Mouse (Mus musculus): ENCODE results near the gene Slc5a2.

Gene Slc5a2

DNA sequence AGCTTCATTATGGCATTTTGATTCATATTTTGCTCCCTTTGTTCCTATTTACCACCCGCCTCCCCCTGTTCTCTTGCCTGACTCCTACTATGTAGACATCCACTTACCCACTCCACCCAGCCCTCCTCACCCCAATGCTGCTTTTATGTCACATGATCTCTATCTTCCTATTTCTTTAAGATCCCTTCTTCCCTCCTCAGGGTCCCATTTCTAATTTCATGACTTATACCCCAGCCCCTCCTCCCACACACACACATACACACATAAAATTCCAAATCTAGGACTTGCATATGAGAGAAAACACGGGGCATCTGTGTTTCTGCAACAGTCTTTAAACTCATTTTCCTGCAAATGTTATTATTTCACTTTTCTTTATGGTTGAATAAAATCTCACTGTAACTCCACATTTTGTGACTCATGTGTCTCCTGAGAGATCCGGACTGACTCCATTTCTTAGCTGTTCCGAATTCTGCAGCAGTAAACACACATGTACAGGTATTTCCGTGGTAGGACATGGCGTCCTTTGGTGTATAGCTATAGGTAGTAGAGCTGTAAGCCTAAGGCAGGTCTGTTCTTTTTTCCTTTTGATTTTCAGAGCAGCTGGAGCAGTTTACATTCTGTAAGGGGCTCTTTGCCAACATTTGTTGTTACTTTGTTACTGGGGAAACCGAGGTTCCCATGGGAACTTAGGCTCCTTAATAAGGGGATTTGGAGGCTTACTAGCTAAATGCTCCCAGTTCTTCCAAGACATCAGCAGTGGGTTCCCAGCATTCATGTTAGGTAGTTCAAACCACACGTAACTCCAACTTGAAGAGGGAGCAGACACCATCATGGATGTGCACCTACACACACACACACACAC lies 33.3 kb downstream of the Slc5a2 start:
- no peak for DNase-seq (ENCODE audit: low read depth, low spot score)

GRCm38 (mm10) chr7:128300952-128301351 lies 35.5 kb downstream of the Slc5a2 start:
- DNase-seq (ENCODE audit: low read depth, low spot score): no peak

GRCm38 (mm10) chr7:128302151-128302550 lies 36.7 kb downstream of the Slc5a2 start:
- no peak for DNase-seq (ENCODE audit: low read depth, low spot score)

- DNase-seq (ENCODE audit: low read depth, low spot score): no peak
Observed at GRCm38 (mm10) chr7:128304198-128304597, 38.7 kb downstream of the Slc5a2 start.

GRCm38 (mm10) chr7:128304907-128305306 lies 39.5 kb downstream of the Slc5a2 start:
- DNase-seq (ENCODE audit: low read depth, low spot score): no peak

- DNase-seq (ENCODE audit: low read depth, low spot score): no peak
Observed at GRCm38 (mm10) chr7:128307851-128308250, 42.4 kb downstream of the Slc5a2 start.

DNA sequence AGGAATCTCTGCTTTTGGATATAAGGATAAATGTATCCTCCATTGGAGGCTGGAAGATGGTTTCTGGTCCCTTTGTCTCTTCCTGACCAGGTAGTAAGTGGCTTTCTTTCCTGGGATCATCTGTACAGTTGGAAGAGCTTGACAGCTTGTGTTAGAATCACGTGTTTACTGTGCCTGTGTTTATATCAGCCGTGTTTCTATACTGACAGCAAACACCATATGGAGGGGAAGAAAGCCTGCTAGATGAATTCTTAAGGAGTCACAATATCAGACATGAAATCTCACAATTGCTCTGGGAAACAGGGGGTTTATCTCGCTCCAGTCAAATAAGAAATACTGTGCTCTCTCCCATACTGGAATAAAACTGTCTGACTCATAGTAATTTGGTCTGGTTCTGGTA lies 43.8 kb downstream of the Slc5a2 start:
- no peak for DNase-seq (ENCODE audit: low read depth, low spot score)

- DNase-seq (ENCODE audit: low read depth, low spot score): no peak
Observed at GRCm38 (mm10) chr7:128309776-128310175, 44.3 kb downstream of the Slc5a2 start.

DNA sequence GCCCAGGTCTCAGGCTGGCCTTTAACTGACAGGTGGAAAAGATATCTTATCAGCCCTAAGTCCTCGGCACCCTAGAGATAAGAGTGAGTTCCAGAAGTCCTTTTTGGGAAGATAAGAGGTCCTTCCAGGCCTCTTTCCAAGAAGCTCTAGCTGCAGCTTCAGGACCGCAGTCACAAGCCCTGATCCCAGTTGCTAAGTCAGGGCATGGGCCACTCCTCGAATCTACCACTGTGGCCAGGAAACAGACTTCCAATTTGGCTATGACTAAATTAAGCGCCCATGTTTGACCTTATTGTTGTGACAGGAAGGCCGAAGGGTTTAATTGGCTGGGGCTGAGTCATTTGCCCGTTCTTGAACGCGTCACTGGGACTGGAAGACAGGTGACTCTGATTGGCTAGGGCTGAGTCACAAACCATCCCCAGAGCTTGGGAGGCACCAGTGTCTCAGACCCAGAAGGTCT lies 44.8 kb downstream of the Slc5a2 start:
- no peak for DNase-seq (ENCODE audit: low read depth, low spot score)

DNA sequence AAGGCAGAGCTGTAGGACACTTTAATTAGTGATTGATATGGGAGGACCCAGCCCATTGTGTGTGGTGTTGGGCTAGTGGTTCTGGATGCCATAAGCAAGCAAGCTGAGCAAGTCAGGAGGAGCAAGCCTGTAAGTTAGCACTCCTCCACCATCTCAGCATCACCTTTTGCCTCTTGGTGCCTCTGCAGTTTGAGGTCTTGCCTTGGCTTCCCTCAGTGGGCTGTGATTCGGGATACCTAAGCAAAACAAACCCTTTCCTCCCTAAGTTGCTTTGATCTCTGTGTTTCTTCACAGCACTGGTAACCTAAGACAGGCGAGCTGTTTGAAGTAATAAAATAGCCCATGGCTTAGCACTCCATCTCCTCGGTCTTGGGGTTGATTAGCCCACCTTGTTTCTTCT lies 45.8 kb downstream of the Slc5a2 start:
- DNase-seq (ENCODE audit: low read depth, low spot score): no peak

GRCm38 (mm10) chr7:128311811-128312210 lies 46.4 kb downstream of the Slc5a2 start:
- no peak for DNase-seq (ENCODE audit: low read depth, low spot score)

- no peak for DNase-seq (ENCODE audit: low read depth, low spot score)
Observed at GRCm38 (mm10) chr7:128312375-128313059, 47.1 kb downstream of the Slc5a2 start.

- no peak for DNase-seq (ENCODE audit: low read depth, low spot score)
Observed at GRCm38 (mm10) chr7:128313601-128314000, 48.1 kb downstream of the Slc5a2 start.

DNA sequence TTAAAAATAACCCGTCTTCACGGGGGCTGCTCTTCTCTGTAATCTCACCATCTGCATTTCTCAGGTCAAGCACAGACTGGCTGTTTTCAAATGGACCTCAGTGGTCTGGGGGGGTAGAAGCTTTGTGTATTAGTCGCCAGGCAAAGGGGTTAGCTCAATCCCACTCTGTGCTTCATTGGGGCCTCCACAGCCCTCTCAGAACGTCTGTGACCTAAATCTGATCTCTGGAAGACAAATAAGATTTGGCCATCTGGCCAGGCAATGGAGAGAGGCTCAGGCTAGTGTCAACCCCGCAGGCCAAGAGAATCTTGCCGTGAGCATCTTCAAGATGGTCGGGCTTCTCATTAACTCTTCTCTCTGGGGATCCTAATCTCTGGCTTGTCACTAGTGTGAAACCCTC lies 49.0 kb downstream of the Slc5a2 start:
- DNase-seq (ENCODE audit: low read depth, low spot score): no peak

DNA sequence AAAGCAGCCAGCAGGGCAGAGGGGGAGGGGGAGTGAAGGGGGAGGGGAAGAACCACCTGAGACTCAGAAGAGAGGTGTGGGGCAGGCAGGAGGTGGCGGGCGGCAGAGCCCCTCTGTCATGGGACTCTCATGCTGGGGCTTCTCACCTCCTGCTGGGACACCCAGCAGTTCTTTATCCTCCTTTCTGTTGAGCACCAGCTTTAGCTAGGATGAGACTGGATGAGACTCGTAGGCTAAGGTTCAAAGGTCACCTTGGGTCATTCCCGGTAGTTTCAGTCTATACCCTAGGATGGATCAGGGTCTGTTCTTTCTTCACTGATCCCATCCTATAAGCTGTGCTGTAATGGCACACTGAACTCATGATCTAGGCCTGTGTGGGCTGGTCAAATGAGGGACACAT lies 51.6 kb downstream of the Slc5a2 start:
- DNase-seq (ENCODE audit: low read depth, low spot score): no peak

DNA sequence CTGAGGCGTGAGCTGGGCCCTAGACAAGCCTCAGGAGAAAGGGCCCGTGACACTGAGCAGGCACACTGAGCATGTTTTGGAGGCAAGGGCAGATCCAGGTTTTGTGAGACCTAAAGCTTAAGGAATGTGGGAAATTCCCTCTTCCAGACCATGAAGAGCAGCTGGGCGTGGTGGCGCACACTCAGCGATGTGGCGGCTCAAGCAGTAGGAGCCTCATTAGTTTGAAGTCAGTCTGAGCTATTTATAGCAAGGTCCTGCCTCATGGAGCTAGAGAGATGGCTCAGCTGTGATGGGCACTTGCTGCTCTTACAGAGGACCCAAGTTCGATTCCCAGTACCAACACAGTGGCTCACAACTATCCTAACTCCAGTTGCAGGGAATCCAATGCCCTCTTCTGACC lies 53.7 kb downstream of the Slc5a2 start:
- DNase-seq (ENCODE audit: low read depth, low spot score): no peak

GRCm38 (mm10) chr7:128320219-128320816 lies 54.9 kb downstream of the Slc5a2 start:
- DNase-seq (ENCODE audit: low read depth, low spot score): no peak

DNA sequence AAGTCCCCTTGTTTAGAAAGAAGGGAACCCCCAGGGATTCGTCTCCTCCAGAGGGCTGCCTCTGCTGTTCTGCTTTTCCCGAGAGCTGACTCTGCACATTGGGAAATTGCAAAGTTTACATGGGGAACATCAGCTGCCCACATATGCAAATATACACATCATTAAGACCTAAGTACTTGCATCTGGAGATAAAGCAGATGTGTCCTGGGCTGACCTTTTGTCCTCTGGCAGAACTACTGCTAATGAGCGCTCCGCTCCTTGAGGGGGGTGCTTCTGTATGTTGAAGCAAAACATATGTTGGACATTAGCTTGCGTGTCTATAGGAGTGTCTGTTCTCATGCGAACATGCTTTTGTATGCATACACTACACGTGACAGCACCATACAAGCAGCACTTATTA lies 55.8 kb downstream of the Slc5a2 start:
- no peak for DNase-seq (ENCODE audit: low read depth, low spot score)

Measured in retina, adult 2 months (tissue).